Mouse (Mus musculus) layer of hippocampus, adult 18-20 months (tissue): ENCODE data around the gene Mical2. TPM values are rescaled to one million over a fixed set of nuclear protein-coding genes. Genes with fewer than 3 reads are reported as not detected.

Experiments used
- DNase-seq, 2 experiments: peaks; one replicate each; pipeline ENCODE4 v3.0.0; 2022; ENCODE audit warnings: low spot score in 2 of 2
- total RNA-seq, 2 experiments: library from RNA; stranded (reverse); gene quantifications; 2 replicates each; pipeline ENCODE4 v1.2.3; 2021

The Mical2 gene
- total RNA-seq, 2 experiments from 2014 or later: 611 to 639 TPM

DNA sequence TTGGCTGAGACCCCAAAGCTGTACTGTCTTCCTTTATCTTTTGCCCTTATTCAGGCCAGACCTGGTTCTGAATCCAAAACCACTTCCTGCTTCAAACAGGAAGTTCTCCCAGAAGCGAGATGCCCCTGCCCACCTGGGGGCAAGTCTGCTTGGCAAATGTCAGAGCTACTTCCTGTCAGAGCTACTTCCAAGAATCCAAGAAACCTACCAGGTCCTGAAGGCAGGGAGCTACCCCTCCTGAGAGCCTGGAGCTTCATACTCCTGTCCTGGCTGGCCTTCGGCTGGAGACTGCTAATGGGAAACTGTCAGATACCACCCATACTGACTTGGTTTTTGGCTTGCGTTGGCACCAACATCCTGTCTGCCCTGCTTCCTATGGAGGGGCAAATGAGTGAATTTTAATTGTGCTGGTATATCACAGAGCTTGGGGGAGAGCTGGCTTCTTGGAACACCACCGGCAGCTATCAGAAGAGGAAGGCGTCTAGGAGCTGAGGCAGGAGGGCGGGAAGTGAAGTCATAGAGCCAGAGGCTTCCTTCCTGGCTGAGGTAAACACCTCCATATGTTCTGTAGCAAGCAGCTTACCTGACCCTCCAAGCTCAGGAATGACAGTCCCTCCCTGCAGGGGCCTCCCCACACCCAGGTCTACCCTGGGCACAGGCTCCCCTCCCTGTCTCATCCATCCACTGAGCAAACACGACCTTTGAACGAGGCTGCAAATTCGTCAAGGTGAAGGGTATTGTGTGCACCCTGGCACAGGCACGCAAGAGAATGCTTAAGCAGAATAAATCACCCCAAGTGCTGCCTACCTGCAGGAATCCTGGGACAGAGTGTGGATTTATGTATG is 17.1 kb upstream of the Mical2 start:
- DNase-seq: no peak

GRCm38 (mm10) chr7:112209621-112210020 is 16.0 kb upstream of the Mical2 start:
- no peak for DNase-seq

GRCm38 (mm10) chr7:112212921-112213721 is 12.5 kb upstream of the Mical2 start:
- no peak for DNase-seq

DNA sequence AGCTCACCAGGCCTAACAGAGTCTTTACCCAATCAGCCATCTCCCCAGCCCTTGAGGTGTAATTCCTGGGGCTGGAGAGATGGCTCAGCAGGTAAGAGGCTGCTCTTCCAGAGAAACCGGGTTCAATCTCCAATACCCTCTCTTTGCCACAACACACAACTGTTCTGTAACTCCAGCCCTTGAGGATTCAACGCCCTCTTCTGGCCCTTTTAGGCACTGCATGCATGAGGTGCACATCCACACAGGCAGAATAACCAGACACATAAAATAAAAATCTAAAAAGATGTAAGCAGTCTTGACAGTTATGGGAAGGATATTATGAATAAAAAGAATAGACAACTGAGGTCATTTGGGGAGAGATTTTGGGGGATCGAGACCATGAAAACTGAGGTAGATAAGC is 9.8 kb upstream of the Mical2 start:
- DNase-seq: no peak

GRCm38 (mm10) chr7:112216720-112217119 is 8.9 kb upstream of the Mical2 start:
- no peak for DNase-seq

DNA sequence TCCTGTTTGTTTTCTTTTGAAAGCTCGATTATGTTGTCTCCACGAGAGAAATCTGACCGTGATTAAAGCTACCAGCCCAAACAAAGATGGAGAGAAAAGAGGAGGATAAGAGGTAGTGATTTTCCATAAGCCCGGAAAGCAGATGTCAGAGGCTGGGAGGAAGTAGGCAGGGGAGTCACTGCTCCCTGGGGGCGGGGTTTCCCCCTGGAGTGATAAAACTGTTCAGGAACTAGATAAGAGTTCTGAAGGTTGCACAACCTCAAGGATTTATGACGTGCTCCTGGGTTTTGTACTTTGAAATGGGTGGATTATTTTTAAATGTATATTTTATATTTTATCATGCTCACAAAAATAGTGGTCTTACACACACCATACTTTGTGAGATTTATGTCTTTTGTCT is 8.4 kb upstream of the Mical2 start:
- DNase-seq: no peak

DNA sequence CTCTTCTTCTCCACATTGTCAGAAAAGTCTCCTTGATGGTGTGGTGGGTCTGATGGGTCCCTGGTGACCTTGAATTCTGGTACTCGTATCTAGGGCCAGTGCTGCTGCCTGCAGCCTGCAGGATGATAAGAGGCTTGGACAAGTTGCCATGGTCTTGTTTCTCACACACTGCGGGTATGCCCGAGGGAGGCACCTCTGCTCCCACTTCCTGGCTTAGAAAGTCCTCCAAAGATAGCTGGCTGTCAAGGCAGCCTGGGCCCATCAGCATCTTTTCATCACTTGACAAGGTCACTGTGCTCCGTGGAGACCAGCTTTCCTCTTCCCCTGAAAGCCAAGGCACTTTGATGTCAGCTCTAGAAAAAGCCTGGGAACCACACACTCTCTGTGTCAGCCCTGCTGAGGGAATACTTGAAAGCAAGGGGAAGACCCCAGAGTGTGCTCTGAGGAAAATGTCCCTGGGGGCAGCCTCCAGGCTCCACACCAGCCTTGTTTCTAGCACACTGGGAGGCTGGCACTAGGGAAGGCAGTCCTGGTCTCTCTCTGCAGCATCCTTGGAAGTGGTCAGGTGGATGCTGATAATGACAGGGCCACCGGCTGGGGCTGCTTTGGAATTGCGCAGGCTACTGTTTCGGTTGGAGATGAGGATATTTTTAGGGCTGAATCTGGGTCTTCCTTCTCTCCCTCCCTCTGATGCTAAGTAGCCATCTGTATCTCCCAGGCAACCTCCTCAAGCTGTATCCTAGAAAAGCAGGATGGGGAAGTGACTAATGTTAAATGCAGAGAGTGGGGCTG is 2.7 kb upstream of the Mical2 start:
- DNase-seq: peak; percentile 67 to 70

DNA sequence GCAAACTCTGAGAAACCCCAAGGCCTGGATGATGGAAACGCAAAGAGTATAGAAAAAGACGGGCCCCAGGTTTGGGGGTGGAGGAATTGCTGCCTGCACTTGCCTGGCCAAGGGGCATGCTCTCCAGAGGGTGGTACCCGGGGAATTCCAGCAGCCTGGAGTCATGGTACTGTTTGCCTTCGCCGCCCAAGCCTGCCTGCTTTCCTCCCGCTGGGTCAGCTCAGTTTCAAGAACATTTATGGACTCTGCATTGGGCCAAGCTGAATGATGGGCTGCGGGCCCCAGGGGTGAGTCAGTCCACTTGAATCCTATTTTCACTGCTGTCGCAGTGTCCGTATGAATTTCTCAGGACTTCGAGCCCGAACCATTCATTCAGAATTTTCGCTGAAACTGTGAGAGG is 802 bp upstream of the Mical2 start:
- DNase-seq: no peak

- no peak for DNase-seq
These were observed 1.0 kb downstream of the Mical2 start for GRCm38 (mm10) chr7:112226446-112227265.

GRCm38 (mm10) chr7:112227266-112227562 is 1.6 kb downstream of the Mical2 start:
- no peak for DNase-seq

DNA sequence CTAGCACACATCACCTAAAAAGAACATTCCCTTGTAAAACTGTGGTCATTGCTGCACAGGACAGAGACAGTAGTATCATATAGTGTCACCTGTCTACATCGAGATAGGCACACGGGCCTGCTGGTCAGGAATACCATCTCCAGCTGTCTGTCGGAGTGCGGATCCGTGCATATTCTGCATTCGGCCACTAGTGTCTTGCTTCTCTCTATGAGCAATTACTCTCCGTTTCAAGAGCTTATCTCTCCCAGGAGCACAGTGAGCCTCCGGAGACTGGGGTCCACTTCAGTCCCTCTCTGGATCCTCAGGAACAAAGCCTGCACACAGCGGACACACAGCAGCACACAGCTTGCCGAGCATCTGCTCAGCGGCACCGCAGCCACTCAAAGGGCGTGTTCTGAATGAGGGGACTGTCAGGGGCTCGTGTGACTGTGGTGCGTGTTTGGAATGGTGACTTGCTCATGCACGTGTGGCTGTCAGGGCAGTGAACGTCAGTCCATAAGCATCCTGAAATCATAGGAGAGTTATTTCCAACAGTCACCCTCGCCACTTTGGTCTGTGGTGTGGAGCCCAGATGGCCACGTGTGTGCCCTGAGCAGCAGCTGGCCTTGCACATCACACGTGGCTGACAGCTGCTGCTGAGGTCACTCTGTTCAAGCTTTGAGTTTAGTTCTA is 3.3 kb downstream of the Mical2 start:
- no peak for DNase-seq

- no peak for DNase-seq
These were observed 6.1 kb downstream of the Mical2 start for GRCm38 (mm10) chr7:112231731-112232130.

- DNase-seq: peak; percentile 79 to 90
These were observed 7.8 kb downstream of the Mical2 start for GRCm38 (mm10) chr7:112233345-112234005.

DNA sequence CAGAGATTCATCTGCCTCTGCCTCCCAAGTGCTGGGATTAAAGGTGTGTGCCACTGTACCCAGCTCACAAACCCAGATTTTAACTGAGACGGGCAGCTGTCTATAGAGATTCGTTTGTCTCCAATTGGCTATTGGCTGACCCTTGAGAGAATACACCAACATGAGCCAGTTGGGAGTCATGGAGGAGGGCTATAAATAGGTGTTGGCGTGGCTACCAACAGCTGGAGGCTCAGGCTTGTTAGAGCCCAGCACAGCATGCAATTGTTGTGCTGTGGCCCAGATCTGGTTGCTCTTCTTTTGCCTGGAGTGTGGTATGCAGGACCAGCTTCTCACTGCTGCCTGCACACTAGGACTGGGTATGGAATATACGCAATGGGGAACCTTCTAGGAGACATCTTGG is 8.8 kb downstream of the Mical2 start:
- DNase-seq: no peak

DNA sequence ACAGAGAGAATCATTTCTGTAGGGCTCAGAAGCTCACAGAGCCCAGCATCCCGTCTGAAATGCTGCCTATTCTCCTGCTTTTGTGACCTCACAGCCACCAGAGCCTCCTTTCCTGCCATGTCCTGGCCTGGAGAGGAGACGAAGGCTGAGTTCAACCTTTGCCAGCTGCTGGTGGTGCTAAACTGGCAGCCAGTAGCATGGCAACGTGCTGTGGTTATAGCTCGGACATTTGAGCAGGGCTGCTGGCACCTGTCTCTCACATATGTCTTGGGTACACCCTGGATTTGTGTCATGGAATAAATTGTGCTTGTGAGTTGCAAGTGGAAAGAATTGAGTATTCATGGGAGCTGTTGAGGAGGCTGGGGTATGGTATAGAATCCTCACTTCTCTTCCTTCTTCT is 9.8 kb downstream of the Mical2 start:
- DNase-seq: no peak

GRCm38 (mm10) chr7:112237211-112237610 is 11.6 kb downstream of the Mical2 start:
- no peak for DNase-seq

- DNase-seq: no peak
These were observed 12.2 kb downstream of the Mical2 start for GRCm38 (mm10) chr7:112237868-112238267.

DNA sequence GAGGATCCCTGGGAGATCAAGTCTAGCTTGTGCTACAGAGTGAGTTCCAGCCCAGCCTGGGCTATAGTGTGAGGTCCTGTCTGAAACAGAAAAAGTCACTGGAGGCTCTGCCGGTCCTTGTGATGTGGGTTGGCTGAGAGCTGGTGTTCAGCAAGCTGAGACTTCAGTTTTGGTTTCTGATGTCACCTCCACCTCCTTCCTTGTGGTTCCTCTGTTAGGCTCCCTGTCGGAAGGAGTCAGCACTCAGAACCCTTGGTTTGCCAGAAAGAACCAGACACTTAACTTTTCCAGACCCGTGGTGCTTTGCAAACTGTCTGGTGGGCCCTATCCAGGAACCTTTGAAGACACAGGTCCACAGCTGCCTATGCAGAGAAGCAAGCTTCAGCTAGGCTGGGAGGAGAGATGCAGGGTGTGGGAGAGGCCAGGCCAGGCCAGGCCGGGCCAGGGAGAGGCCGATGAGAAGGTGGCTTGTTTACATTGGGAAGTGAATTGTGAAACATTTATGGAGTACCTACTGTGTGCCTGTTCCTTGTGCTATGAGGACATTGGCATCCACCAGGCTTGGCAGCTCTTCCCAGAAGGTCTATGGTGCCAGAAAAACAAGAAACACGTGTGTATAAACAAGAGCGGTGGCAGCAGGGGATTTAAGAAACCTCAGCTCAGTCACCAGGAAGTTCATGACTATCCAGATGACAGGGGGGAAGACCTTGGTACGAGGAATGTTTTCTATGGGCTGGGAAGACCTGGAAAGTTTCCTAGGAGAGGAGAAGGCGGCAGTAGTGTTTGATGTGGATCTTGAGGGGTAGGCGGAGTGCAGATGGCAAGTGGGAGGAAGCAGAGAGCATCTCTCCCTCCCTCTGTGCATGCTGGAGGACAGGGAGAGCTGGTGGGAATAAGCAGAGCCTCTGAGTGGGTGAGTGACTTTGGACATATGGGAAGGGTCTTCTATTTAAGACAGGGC is 13.4 kb downstream of the Mical2 start:
- peak; percentile 86 to 94 for DNase-seq

DNA sequence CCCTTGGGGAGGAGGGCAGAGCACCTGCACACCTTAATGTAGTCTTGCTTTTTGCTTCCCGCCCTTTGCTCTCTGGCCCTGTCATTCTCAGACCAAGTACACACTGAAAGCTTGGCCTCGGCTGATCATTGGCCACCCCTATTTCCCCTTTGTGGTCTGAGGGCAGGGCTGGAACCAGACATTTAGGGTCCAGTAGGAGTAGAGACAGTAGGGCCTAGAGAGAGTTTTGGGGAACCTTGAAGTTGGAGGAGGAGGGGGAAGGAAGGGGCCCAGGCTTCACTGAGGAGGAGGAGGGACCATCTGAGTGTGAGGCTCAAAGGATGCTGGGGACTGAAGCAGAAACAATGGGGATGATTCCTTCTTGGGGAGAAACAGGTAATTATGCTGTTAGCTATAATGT is 15.1 kb downstream of the Mical2 start:
- no peak for DNase-seq
